Mouse (Mus musculus) erythroblast, adult 5-6 weeks (primary cell): Measurements from ENCODE around the gene Pgap3. TPM values are rescaled to one million over a fixed set of nuclear protein-coding genes. Genes with fewer than 3 reads are reported as not detected.

Experiments used
- ATAC-seq: replicated peaks from 2 replicates; pipeline ENCODE4 v1.8.0; 2016; ENCODE audit warnings: moderate number of reproducible peaks, mild to moderate bottlenecking, moderate TSS enrichment, inconsistent platforms; ENCODE audit not compliant: poor library complexity, low FRiP score, severe bottlenecking
- total RNA-seq, 2 experiments: library from RNA; stranded (forward) in 1 of 2; stranded (reverse) in 1 of 2; fragments of 150-400 nt in 1 of 2; fragments of 200-764, 138-1000 nt in 1 of 2; gene quantifications; 2 replicates each; pipeline versions ENCODE4 v1.2.3 to v1.2.4; 2015 to 2017; ENCODE audit warnings: low replicate concordance in 2 of 2

Gene Pgap3
- total RNA-seq, 2 experiments from 2014 or later, result not detected

GRCm38 (mm10) chr11:98339679-98340287 is 60.5 kb downstream of the Pgap3 start:
- no peak for ATAC-seq

- ATAC-seq, result no peak
Observed at GRCm38 (mm10) chr11:98339071-98339501, 61.2 kb downstream of the Pgap3 start.

Other genes starting within 250 kb of the Pgap3 start
- 30.6 and 34.9 TPM in 2 replicates for gene Med1, start 207.2 kb downstream of the Pgap3 start, total RNA-seq (2015; ENCODE audit: low replicate concordance)
- gene Med1, start 207.2 kb downstream of the Pgap3 start, total RNA-seq (2017; ENCODE audit: low replicate concordance), result 19.5 and 24.0 TPM in 2 replicates
- 181 and 207 TPM in 2 replicates for gene Cdk12, start 197.4 kb downstream of the Pgap3 start, total RNA-seq (2015; ENCODE audit: low replicate concordance)
- 263 and 302 TPM in 2 replicates for gene Cdk12, start 197.4 kb downstream of the Pgap3 start, total RNA-seq (2017; ENCODE audit: low replicate concordance)
- not detected in 2 replicates for gene Neurod2, start 70.8 kb downstream of the Pgap3 start, total RNA-seq (2015; ENCODE audit: low replicate concordance)
- gene Neurod2, start 70.8 kb downstream of the Pgap3 start, total RNA-seq (2017; ENCODE audit: low replicate concordance), result not detected in 2 replicates
- not detected in 2 replicates for gene Ppp1r1b, start 52.1 kb downstream of the Pgap3 start, total RNA-seq (2015; ENCODE audit: low replicate concordance)
- not detected in 2 replicates for gene Ppp1r1b, start 52.1 kb downstream of the Pgap3 start, total RNA-seq (2017; ENCODE audit: low replicate concordance)
- 8.5 and 9.2 TPM in 2 replicates for gene Stard3, start 42.1 kb downstream of the Pgap3 start, total RNA-seq (2015; ENCODE audit: low replicate concordance)
- gene Stard3, start 42.1 kb downstream of the Pgap3 start, total RNA-seq (2017; ENCODE audit: low replicate concordance), result 2.8 and 6.0 TPM in 2 replicates
- gene Tcap, start 16.7 kb downstream of the Pgap3 start, total RNA-seq (2015; ENCODE audit: low replicate concordance), result not detected in 2 replicates
- gene Tcap, start 16.7 kb downstream of the Pgap3 start, total RNA-seq (2017; ENCODE audit: low replicate concordance), result not detected in 2 replicates
- gene Pnmt, start 14.0 kb downstream of the Pgap3 start, total RNA-seq (2015; ENCODE audit: low replicate concordance), result not detected in 2 replicates
- not detected in 2 replicates for gene Pnmt, start 14.0 kb downstream of the Pgap3 start, total RNA-seq (2017; ENCODE audit: low replicate concordance)
- gene Erbb2, start 12.0 kb upstream of the Pgap3 start, total RNA-seq (2015; ENCODE audit: low replicate concordance), result 0.21 TPM in 1 of 2 replicates, not detected in the other
- gene Erbb2, start 12.0 kb upstream of the Pgap3 start, total RNA-seq (2017; ENCODE audit: low replicate concordance), result 0.28 TPM in 1 of 2 replicates, not detected in the other
- 13.4 and 19.9 TPM in 2 replicates for gene Mien1, start 38.5 kb upstream of the Pgap3 start, total RNA-seq (2015; ENCODE audit: low replicate concordance)
- gene Mien1, start 38.5 kb upstream of the Pgap3 start, total RNA-seq (2017; ENCODE audit: low replicate concordance), result 1.4 and 3.9 TPM in 2 replicates
- gene Grb7, start 45.9 kb upstream of the Pgap3 start, total RNA-seq (2015; ENCODE audit: low replicate concordance), result not detected in 2 replicates
- not detected in 2 replicates for gene Grb7, start 45.9 kb upstream of the Pgap3 start, total RNA-seq (2017; ENCODE audit: low replicate concordance)
- 2.7 and 3.1 TPM in 2 replicates for gene Ikzf3, start 145.5 kb upstream of the Pgap3 start, total RNA-seq (2015; ENCODE audit: low replicate concordance)
- 1.4 and 2.6 TPM in 2 replicates for gene Ikzf3, start 145.5 kb upstream of the Pgap3 start, total RNA-seq (2017; ENCODE audit: low replicate concordance)
- not detected in 2 replicates for gene Zpbp2, start 150.6 kb upstream of the Pgap3 start, total RNA-seq (2015; ENCODE audit: low replicate concordance)
- gene Zpbp2, start 150.6 kb upstream of the Pgap3 start, total RNA-seq (2017; ENCODE audit: low replicate concordance), result 4.6 TPM in 1 of 2 replicates, not detected in the other
- 20.5 and 31.9 TPM in 2 replicates for gene Ormdl3, start 186.9 kb upstream of the Pgap3 start, total RNA-seq (2015; ENCODE audit: low replicate concordance)
- gene Ormdl3, start 186.9 kb upstream of the Pgap3 start, total RNA-seq (2017; ENCODE audit: low replicate concordance), result 37.9 and 51.6 TPM in 2 replicates
- gene Lrrc3c, start 197.8 kb upstream of the Pgap3 start, total RNA-seq (2015; ENCODE audit: low replicate concordance), result not detected in 2 replicates
- gene Lrrc3c, start 197.8 kb upstream of the Pgap3 start, total RNA-seq (2017; ENCODE audit: low replicate concordance), result not detected in 2 replicates
- 1.0 and 2.5 TPM in 2 replicates for gene Gm12355, start 225.2 kb upstream of the Pgap3 start, total RNA-seq (2015; ENCODE audit: low replicate concordance)
- gene Gm12355, start 225.2 kb upstream of the Pgap3 start, total RNA-seq (2017; ENCODE audit: low replicate concordance), result 0.60 and 1.1 TPM in 2 replicates
- not detected in 2 replicates for gene Gsdma3, start 225.9 kb upstream of the Pgap3 start, total RNA-seq (2015; ENCODE audit: low replicate concordance)
- not detected in 2 replicates for gene Gsdma3, start 225.9 kb upstream of the Pgap3 start, total RNA-seq (2017; ENCODE audit: low replicate concordance)
- gene Gsdma2, start 246.3 kb upstream of the Pgap3 start, total RNA-seq (2015; ENCODE audit: low replicate concordance), result not detected in 2 replicates
- not detected in 2 replicates for gene Gsdma2, start 246.3 kb upstream of the Pgap3 start, total RNA-seq (2017; ENCODE audit: low replicate concordance)